Mouse (Mus musculus): ENCODE data around the gene Foxj1. TPM values are rescaled to one million over a fixed set of nuclear protein-coding genes. Genes with fewer than 3 reads are reported as not detected.

The Foxj1 gene
- total and polyA plus RNA-seq, 3 experiments: 0.26 to 3.0 (median 2.6) TPM

DNA sequence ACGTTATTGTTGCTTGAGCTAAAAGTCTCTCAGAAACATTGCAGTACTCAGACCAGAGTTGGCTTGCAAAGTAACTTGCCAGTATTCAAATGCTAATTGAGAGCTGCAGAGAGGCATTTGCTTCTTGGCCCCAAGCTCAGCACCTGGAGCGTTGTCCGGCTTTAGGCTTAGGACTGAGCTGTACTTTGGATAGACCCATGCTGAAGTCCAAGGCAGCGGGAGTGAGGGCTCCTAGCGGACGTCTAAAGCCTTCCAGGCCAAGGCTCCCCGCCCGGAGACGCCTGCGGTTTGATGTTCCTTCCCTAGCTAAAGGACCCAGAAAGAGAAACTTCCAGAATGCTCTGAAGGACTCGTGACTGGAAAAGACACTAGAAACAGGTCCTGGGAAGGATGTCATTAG lies 53.1 kb downstream of the Foxj1 start:
- no peak for DNase-seq (ENCODE audit: extremely low read depth)
- Histone ChIP-seq H3K4me1 (ENCODE audit: control insufficient read depth in 1 of 2, insufficient read depth in 2 of 2) (peaks cover 12 to 41% of the 10 kb centered on the region in 2 experiments), H3K27ac (ENCODE audit: insufficient read depth, low read depth) (no peak overlapping the region), H3K4me2 (ENCODE audit: insufficient read depth, low read depth, poor library complexity, severe bottlenecking) (no peak overlapping the region), H3K9me3 (replicated peaks; ENCODE audit: low read length) (peaks cover 16% of the 10 kb centered on the region), H3K9ac (ENCODE audit: insufficient read depth, low read depth) (no peak overlapping the region), H3K79me2 (replicated peaks; ENCODE audit: control insufficient read depth, extremely low read depth, insufficient read depth, poor library complexity, severe bottlenecking) (no peaks in the 10 kb centered on the region), H3K27me3 (replicated peaks) (no peaks in the 10 kb centered on the region), H3K4me3 (replicated peaks in 1 of 3; ENCODE audit: low read depth in 2 of 3, low read length in 2 of 3, poor library complexity in 1 of 3) (no peak overlapping the region), H3K36me3 (replicated peaks in 1 of 2; ENCODE audit: control insufficient read depth in 1 of 2, insufficient read depth in 1 of 2, low read length in 1 of 2) (peaks cover 0 to 27% of the 10 kb centered on the region in 2 experiments)
- dilution Hi-C loops (cut with MboI; ENCODE audit: extremely low pct_ligation_motif_present, extremely low pct_unique_long_range_greater_than_20kb, low sequenced_read_pairs): no loop called here
- TF ChIP-seq RCOR1 (conservative IDR thresholded peaks at IDR 0.05; ENCODE audit: low read depth, low read length): no peak
- TF ChIP-seq JUN (IDR thresholded peaks at IDR 0.05; ENCODE audit: insufficient read depth, low read depth, low read length): no peak
- TF ChIP-seq MAFK (IDR thresholded peaks at IDR 0.05; ENCODE audit: insufficient replicate concordance, low read length): no peak
- TF ChIP-seq CHD1 (IDR thresholded peaks at IDR 0.05; ENCODE audit: low read depth, low read length): no peak
- TF ChIP-seq ZC3H11A (IDR thresholded peaks at IDR 0.05; ENCODE audit: low read depth, low read length): no peak
- TF ChIP-seq MEF2A (IDR thresholded peaks at IDR 0.05; ENCODE audit: borderline replicate concordance, low read depth, low read length): no peak
- no peak for TF ChIP-seq GABPA (IDR thresholded peaks at IDR 0.05; ENCODE audit: insufficient replicate concordance, low read depth, low read length)
- TF ChIP-seq ZNF384 (IDR thresholded peaks at IDR 0.05; ENCODE audit: low read depth, low read length): no peak
- TF ChIP-seq PAX5 (IDR thresholded peaks at IDR 0.05; ENCODE audit: low read length): no peak
- in situ Hi-C loops (cut with MboI; ENCODE audit: low pct_ligation_motif_present, low pct_unique_long_range_greater_than_20kb, low sequenced_read_pairs): no loop called here

DNA sequence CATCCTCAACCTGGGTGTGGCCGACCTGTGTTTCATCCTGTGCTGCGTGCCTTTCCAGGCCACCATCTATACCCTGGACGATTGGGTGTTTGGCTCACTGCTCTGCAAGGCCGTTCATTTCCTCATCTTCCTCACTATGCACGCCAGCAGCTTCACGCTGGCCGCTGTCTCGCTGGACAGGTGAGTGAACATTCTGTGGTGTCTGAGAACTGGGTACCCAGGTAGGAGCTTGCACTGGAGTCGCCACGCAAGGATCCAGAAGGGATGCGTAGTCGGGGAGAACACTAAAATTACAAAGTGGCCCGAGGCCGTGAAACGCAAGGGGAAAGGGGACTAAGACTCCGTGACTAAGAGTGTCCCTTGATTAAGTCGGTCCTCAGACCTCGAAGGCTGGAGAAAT lies 53.5 kb downstream of the Foxj1 start:
- Histone ChIP-seq H3K36me3 (replicated peaks in 1 of 2; ENCODE audit: control insufficient read depth in 1 of 2, insufficient read depth in 1 of 2, low read length in 1 of 2) (peaks cover 0 to 27% of the 10 kb centered on the region in 2 experiments), H3K27ac (ENCODE audit: insufficient read depth, low read depth) (no peak overlapping the region), H3K4me2 (ENCODE audit: insufficient read depth, low read depth, poor library complexity, severe bottlenecking) (no peak overlapping the region), H3K9ac (ENCODE audit: insufficient read depth, low read depth) (no peak overlapping the region), H3K27me3 (replicated peaks) (no peaks in the 10 kb centered on the region), H3K79me2 (replicated peaks; ENCODE audit: control insufficient read depth, extremely low read depth, insufficient read depth, poor library complexity, severe bottlenecking) (no peaks in the 10 kb centered on the region), H3K4me3 (replicated peaks in 1 of 3; ENCODE audit: low read depth in 2 of 3, low read length in 2 of 3, poor library complexity in 1 of 3) (no peak overlapping the region), H3K9me3 (replicated peaks; ENCODE audit: low read length) (peaks cover 16% of the 10 kb centered on the region), H3K4me1 (ENCODE audit: control insufficient read depth in 1 of 2, insufficient read depth in 2 of 2) (peaks cover 12 to 39% of the 10 kb centered on the region in 2 experiments)
- dilution Hi-C loops (cut with MboI; ENCODE audit: extremely low pct_ligation_motif_present, extremely low pct_unique_long_range_greater_than_20kb, low sequenced_read_pairs) (no loop called here), in situ Hi-C loops (cut with MboI; ENCODE audit: low pct_ligation_motif_present, low pct_unique_long_range_greater_than_20kb, low sequenced_read_pairs) (no loop called here)
- DNase-seq (ENCODE audit: extremely low read depth): no peak
- TF ChIP-seq RAD21 (IDR thresholded peaks at IDR 0.05; ENCODE audit: low read depth, low read length) (no peak), IRF4 (IDR thresholded peaks at IDR 0.05; ENCODE audit: low read depth, low read length) (no peak), USF2 (conservative IDR thresholded peaks at IDR 0.05; ENCODE audit: low read depth, low read length) (no peak), MAX (IDR thresholded peaks at IDR 0.05; ENCODE audit: low read length) (no peak), PAX5 (IDR thresholded peaks at IDR 0.05; ENCODE audit: low read length) (no peak), UBTF (IDR thresholded peaks at IDR 0.05; ENCODE audit: low read depth, low read length) (no peak), ETS1 (conservative IDR thresholded peaks at IDR 0.05; ENCODE audit: low read depth, low read length) (no peak), JUND (conservative IDR thresholded peaks at IDR 0.05; ENCODE audit: low read depth, low read length) (no peak), POLR2AphosphoS2 (IDR thresholded peaks at IDR 0.05; ENCODE audit: low read depth, low read length) (no peak), SMC3 (IDR thresholded peaks at IDR 0.05; ENCODE audit: low read depth, low read length) (no peak), MEF2A (IDR thresholded peaks at IDR 0.05; ENCODE audit: borderline replicate concordance, low read depth, low read length) (no peak), MAFK (IDR thresholded peaks at IDR 0.05; ENCODE audit: insufficient replicate concordance, low read length) (no peak), ELF1 (IDR thresholded peaks at IDR 0.05; ENCODE audit: low read depth, low read length) (no peak), BHLHE40 (IDR thresholded peaks at IDR 0.05; ENCODE audit: low read depth, low read length) (no peak), ZMIZ1 (IDR thresholded peaks at IDR 0.05; ENCODE audit: low read depth, low read length) (no peak), GABPA (IDR thresholded peaks at IDR 0.05; ENCODE audit: insufficient replicate concordance, low read depth, low read length) (no peak), EP300 (IDR thresholded peaks at IDR 0.05; ENCODE audit: low read length) (no peak), MXI1 (IDR thresholded peaks at IDR 0.05; ENCODE audit: low read depth, low read length) (no peak), NELFE (IDR thresholded peaks at IDR 0.05; ENCODE audit: low read depth, low read length) (no peak), RCOR1 (conservative IDR thresholded peaks at IDR 0.05; ENCODE audit: low read depth, low read length) (no peak)

Data from CH12.LX (cell line).